Mouse (Mus musculus) testis, adult 2 months (tissue): Measurements from ENCODE around the gene Mat1a. TPM values are rescaled to one million over a fixed set of nuclear protein-coding genes. Genes with fewer than 3 reads are reported as not detected.
A peak's percentile ranks its signal among the peaks of the same experiment; 100 is the strongest.

Source experiments
- H3K27ac ChIP-seq: fragments of 200-500 bp; 2 replicates; pipeline ENCODE4 v1.5.1; 2012; ENCODE audit warnings: low read depth, low read length; ENCODE audit not compliant: control insufficient read depth, insufficient read depth
- H3K27me3 ChIP-seq: fragments of 200-500 bp; 2 replicates; pipeline ENCODE4 v1.6.1; 2012; ENCODE audit warnings: mild to moderate bottlenecking, low read length, moderate library complexity; ENCODE audit not compliant: control insufficient read depth, insufficient read depth
- H3K36me3 ChIP-seq: fragments of 200-500 bp; 2 replicates; pipeline ENCODE4 v1.6.1; 2012; ENCODE audit warnings: mild to moderate bottlenecking, low read length; ENCODE audit not compliant: control insufficient read depth, insufficient read depth
- H3K4me1 ChIP-seq: fragments of 200-500 bp; 2 replicates; pipeline ENCODE4 v1.6.1; 2012; ENCODE audit warnings: low read length; ENCODE audit not compliant: control insufficient read depth, insufficient read depth
- H3K4me3 ChIP-seq: fragments of 200-500 bp; 2 replicates; pipeline ENCODE4 v1.5.1; 2012; ENCODE audit warnings: low read depth, mild to moderate bottlenecking, low read length, moderate library complexity, mixed read lengths; ENCODE audit not compliant: control insufficient read depth
- CTCF ChIP-seq: fragments of 200-500 bp; IDR thresholded peaks from 2 replicates; pipeline ENCODE4 v1.5.1; 2012; ENCODE audit warnings: low read depth, mild to moderate bottlenecking, inconsistent platforms, low read length, moderate library complexity; ENCODE audit not compliant: control insufficient read depth, insufficient read depth, insufficient replicate concordance
- POLR2A ChIP-seq: fragments of 200-500 bp; IDR thresholded peaks from 2 replicates; pipeline ENCODE4 v1.6.1; 2012; ENCODE audit warnings: low read depth, mild to moderate bottlenecking, inconsistent platforms, low read length, moderate library complexity; ENCODE audit not compliant: control insufficient read depth
- polyA plus RNA-seq: library from polyadenylated mRNA; depleted of rRNA; stranded (reverse); fragments of >200 nt; gene quantifications from 2 replicates; pipeline ENCODE4 v1.2.3, GENCODE M21; 2012; rRNA removed

The Mat1a gene
- polyA plus RNA-seq, 1 experiment, result 0.16 TPM

DNA sequence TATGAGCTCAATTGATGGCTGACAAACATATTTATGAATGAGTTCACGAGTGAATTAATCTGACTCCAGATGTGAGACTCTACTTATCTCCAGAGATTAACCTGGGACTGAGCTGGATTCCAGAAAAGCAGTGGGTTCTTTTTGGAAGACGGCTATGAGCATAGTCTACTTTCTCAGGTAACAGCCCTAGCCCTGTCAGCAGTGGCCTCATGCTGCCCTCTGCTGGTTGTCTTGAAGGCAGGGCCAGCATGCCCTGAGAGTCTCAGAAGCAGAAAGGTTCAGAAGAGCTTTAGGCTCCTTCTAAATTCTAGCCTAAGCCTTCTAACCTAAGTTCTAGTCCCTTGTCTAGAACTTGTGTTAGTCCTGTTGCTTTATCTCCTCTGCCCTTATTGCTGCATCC is 57.8 kb downstream of the Mat1a start:
- no peaks in the 10 kb centered on the region for H3K27me3 ChIP-seq
- no peaks in the 10 kb centered on the region for H3K36me3 ChIP-seq
- H3K4me3 ChIP-seq, result no peak overlapping the region
- H3K27ac ChIP-seq, result no peak overlapping the region
- no peaks in the 10 kb centered on the region for H3K4me1 ChIP-seq
- TF ChIP-seq POLR2A (no peak), CTCF (peak; percentile 71; the same call in 1 of the 2 replicates)

DNA sequence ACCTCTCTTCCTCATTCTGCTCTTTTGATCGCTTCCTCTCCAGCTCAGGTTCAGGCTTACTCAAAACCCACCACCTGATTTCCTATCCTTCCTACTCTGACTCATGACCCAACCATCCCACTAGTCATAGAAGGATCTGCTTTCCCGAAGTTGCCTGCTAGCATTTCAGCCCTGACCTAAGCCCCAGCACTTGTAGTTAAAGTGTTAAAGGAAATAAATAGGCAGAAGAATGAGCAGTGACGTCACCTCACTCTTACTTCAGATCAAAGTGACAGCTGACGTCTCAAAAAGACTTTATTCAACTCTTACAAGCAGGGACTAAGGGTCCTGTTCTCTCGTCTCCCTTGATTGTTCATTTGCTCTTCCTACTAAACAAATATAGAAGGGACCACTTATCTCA is 62.4 kb downstream of the Mat1a start:
- no peak for TF ChIP-seq POLR2A
- no peak for TF ChIP-seq CTCF
- no peaks in the 10 kb centered on the region for H3K27me3 ChIP-seq
- no peaks in the 10 kb centered on the region for H3K36me3 ChIP-seq

DNA sequence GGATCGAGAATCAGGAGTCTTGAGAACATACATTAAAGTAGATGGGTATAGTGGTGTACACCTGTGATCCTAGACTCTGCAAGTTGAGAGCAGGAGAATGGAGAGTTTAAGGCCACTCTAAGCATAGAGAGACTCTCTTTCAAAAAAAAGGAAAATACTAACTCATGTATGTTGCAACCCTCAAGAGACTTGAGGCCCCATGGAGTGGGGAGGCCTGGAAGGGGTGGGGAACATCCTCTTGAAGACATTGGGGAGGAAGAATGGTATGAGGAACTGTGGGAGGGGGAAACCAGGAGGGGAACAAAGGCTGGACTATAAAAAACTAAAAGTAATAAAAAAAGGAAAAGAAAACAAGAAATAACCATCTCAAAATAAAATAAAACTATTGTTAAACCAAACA is 63.7 kb downstream of the Mat1a start:
- Histone ChIP-seq H3K27ac (no peak overlapping the region), H3K27me3 (no peaks in the 10 kb centered on the region), H3K4me1 (no peaks in the 10 kb centered on the region), H3K36me3 (no peaks in the 10 kb centered on the region), H3K4me3 (no peak overlapping the region)
- TF ChIP-seq CTCF (no peak), POLR2A (no peak)

More for the DNA sequence above, 62.4 kb downstream of the Mat1a start:
- Histone ChIP-seq H3K27ac (no peak overlapping the region), H3K4me1 (no peaks in the 10 kb centered on the region), H3K4me3 (no peak overlapping the region)

DNA sequence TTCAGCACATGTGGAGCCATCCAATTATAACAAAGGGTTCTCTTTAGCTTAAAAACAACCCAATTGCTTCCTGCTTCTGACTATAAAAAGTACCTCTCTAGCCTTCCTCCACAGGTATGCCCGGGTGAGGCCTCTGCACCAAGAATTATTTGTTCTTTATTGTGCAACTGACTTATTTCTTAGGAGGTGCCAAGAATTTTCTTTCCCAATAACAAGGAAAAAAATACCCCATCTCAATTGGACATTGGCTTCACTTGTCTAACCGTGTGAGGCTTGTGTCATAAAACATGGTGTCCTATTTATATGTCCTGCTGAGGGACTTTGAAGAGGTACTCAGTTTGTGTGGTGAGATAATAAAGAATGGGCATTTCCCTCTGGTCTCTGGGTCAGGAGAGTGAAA is 65.7 kb downstream of the Mat1a start:
- Histone ChIP-seq H3K4me3 (no peak overlapping the region), H3K27me3 (no peaks in the 10 kb centered on the region), H3K36me3 (no peaks in the 10 kb centered on the region), H3K4me1 (no peaks in the 10 kb centered on the region), H3K27ac (no peak overlapping the region)
- TF ChIP-seq CTCF, result no peak
- no peak for TF ChIP-seq POLR2A

Other genes starting within 250 kb of the Mat1a start
- gene Sh2d4b, start 211.8 kb upstream of the Mat1a start, polyA plus RNA-seq, result 0.81 and 1.1 TPM in 2 replicates
- gene Tspan14, start 138.2 kb upstream of the Mat1a start, polyA plus RNA-seq, result 7.2 and 7.8 TPM in 2 replicates
- gene Fam213a, start 91.2 kb upstream of the Mat1a start, polyA plus RNA-seq, result 41.1 and 45.1 TPM in 2 replicates
- gene Dydc2, start 35.8 kb upstream of the Mat1a start, polyA plus RNA-seq, result 34.6 and 36.9 TPM in 2 replicates
- gene Dydc1, start 32.1 kb upstream of the Mat1a start, polyA plus RNA-seq, result 22.1 and 24.6 TPM in 2 replicates
- not detected in 2 replicates for gene Sftpa1, start 26.7 kb downstream of the Mat1a start, polyA plus RNA-seq
- 0.12 and 0.14 TPM in 2 replicates for gene Mbl1, start 46.4 kb downstream of the Mat1a start, polyA plus RNA-seq
- 0.15 and 0.20 TPM in 2 replicates for gene Sftpd, start 80.1 kb downstream of the Mat1a start, polyA plus RNA-seq
- 0.85 and 1.3 TPM in 2 replicates for gene Gm2832, start 173.8 kb downstream of the Mat1a start, polyA plus RNA-seq
- gene Gm5798, start 243.6 kb downstream of the Mat1a start, polyA plus RNA-seq, result 0.79 and 1.2 TPM in 2 replicates